Mouse (Mus musculus) spleen, adult 2 months (tissue): ENCODE measurements around the gene Adamtsl3. TPM values are rescaled to one million over a fixed set of nuclear protein-coding genes. Genes with fewer than 3 reads are reported as not detected.

Source experiments
- DNase-seq, 2 experiments: peaks; one replicate each; pipeline versions ENCODE4 v3.0.0 to v3.0.0-alpha.2; 2012 to 2021; ENCODE audit warnings: low spot score in 2 of 2, low read depth in 1 of 2
- H3K27ac ChIP-seq: fragments of 200-500 bp; 2 replicates; pipeline ENCODE4 v1.5.1; 2012; ENCODE audit warnings: low read length, inconsistent platforms; ENCODE audit not compliant: insufficient read depth
- H3K27me3 ChIP-seq: fragments of 200-500 bp; 2 replicates; pipeline ENCODE4 v1.6.1; 2012; ENCODE audit warnings: mild to moderate bottlenecking, moderate library complexity, low read length, inconsistent platforms; ENCODE audit not compliant: control insufficient read depth, insufficient read depth
- H3K36me3 ChIP-seq: fragments of 200-500 bp; 2 replicates; pipeline ENCODE4 v1.6.1; 2012; ENCODE audit warnings: mild to moderate bottlenecking, low read length, inconsistent platforms; ENCODE audit not compliant: control insufficient read depth, insufficient read depth
- H3K4me1 ChIP-seq: fragments of 200-500 bp; 2 replicates; pipeline ENCODE4 v1.6.1; 2011; ENCODE audit warnings: inconsistent platforms; ENCODE audit not compliant: control insufficient read depth, insufficient read depth, insufficient read length
- H3K4me3 ChIP-seq: fragments of 200-500 bp; 2 replicates; pipeline ENCODE4 v1.5.1; 2011; ENCODE audit warnings: mild to moderate bottlenecking, inconsistent platforms; ENCODE audit not compliant: insufficient read depth, insufficient read length; ENCODE audit errors: extremely low read depth
- CTCF ChIP-seq: fragments of 200-500 bp; IDR thresholded peaks from 2 replicates; pipeline ENCODE4 v1.5.1; 2011; ENCODE audit warnings: mild to moderate bottlenecking, inconsistent platforms; ENCODE audit not compliant: insufficient read depth, insufficient read length, insufficient replicate concordance; ENCODE audit errors: extremely low read depth
- POLR2A ChIP-seq: fragments of 200-500 bp; IDR thresholded peaks from 2 replicates; pipeline ENCODE4 v1.6.1; 2011; ENCODE audit warnings: low read depth, low read length, inconsistent platforms
- WGBS: fragments of 180-500 bp; shearing (Covaris S2); methylation state at CpG from one replicate; pipeline ENCODE4 v1.1.7; 2018; 5-methylcytosine and 5-hydroxymethylcytosine counted together
- polyA plus RNA-seq: library from polyadenylated mRNA; depleted of rRNA; stranded (reverse); fragments of >200 nt; gene quantifications from 2 replicates; pipeline ENCODE4 v1.2.3, GENCODE M21; 2012; rRNA removed

The Adamtsl3 gene
- polyA plus RNA-seq, 1 experiment, result 0.28 TPM

- peak; percentile 93 to 96 for DNase-seq
- Histone ChIP-seq H3K4me1 (peaks cover 4% of the 10 kb centered on the region; the same call in 1 of the 2 replicates), H3K4me3 (peak within 1 kb of the TSS; percentile 87), H3K27ac (peak within 1 kb of the TSS; percentile 68), H3K36me3 (peaks cover 6% of the 10 kb centered on the region), H3K27me3 (no peaks in the 10 kb centered on the region)
- no peak for TF ChIP-seq CTCF
- TF ChIP-seq POLR2A, result peak; percentile 8; the same call in 1 of the 2 replicates
- under 1% methylated on average over 46 of the region's 46 CpGs for WGBS
Observed at GRCm38 (mm10) chr7:82648353-82649080, 313.0 kb downstream of the Adamtsl3 start, which contains the start of the genes Saxo2 and Efl1. TSS of gene Saxo2 (minus strand) at chr7:82648528. TSS of gene Efl1 (plus strand) at chr7:82648614.

- TF ChIP-seq CTCF (no peak), POLR2A (no peak)
- H3K27ac ChIP-seq, result no peak overlapping the region
- no peak for DNase-seq
- H3K27me3 ChIP-seq, result no peaks in the 10 kb centered on the region
- H3K4me1 ChIP-seq, result peaks cover 4% of the 10 kb centered on the region; the same call in 1 of the 2 replicates
- H3K4me3 ChIP-seq, result peak overlapping the region; percentile 87
- WGBS, result 11% methylated on average over 6 of the region's 6 CpGs
- peaks cover 6% of the 10 kb centered on the region for H3K36me3 ChIP-seq
Observed at GRCm38 (mm10) chr7:82649081-82649445, 313.6 kb downstream of the Adamtsl3 start.

Other genes with a start within 250 kb of the Adamtsl3 start
- 0.31 and 0.53 TPM in 2 replicates for gene Sh3gl3, start 161.9 kb upstream of the Adamtsl3 start, polyA plus RNA-seq